Mouse (Mus musculus): ENCODE measurements at regions not wholly inside any gene's neighbourhood (a gene's known extent, or its start where the extent isn't known, plus 50 kb on each side); places are given as distances from the start of the nearest gene placed in this dataset.

DNA sequence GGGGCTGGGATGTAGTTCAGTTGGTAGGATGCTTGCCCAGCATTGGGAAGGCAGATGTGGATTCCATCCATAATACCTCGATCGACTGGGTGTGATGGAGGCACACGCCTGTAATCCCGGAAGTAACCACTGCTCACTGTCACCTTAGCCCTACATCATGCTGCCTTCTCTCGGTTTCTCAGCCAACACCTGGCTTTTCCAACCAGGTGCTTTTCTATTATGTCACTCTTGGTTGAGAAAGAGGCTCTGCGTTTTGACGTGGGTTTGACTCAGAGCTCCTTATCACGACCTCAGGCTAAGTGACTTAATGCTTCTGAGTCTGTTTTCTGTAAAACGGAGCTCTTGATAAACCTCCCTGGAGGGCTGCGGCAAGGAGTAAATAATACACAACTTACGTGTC lies 126.2 kb upstream of the Adgrl2 start:
- H3K4me1 ChIP-seq = peaks cover 17% of the 10 kb centered on the region
- H3K27me3 ChIP-seq (ENCODE audit: low read depth, poor library complexity, severe bottlenecking) = no peaks in the 10 kb centered on the region
- H3K4me3 ChIP-seq = no peak overlapping the region
- no peak for DNase-seq (ENCODE audit: low spot score)
- H3K36me3 ChIP-seq = no peaks in the 10 kb centered on the region
- no peaks in the 10 kb centered on the region for H3K9me3 ChIP-seq (replicated peaks)
- WGBS = 89% methylated on average over 11 of the region's 11 CpGs
- no peak overlapping the region for H3K27ac ChIP-seq (replicated peaks)

DNA sequence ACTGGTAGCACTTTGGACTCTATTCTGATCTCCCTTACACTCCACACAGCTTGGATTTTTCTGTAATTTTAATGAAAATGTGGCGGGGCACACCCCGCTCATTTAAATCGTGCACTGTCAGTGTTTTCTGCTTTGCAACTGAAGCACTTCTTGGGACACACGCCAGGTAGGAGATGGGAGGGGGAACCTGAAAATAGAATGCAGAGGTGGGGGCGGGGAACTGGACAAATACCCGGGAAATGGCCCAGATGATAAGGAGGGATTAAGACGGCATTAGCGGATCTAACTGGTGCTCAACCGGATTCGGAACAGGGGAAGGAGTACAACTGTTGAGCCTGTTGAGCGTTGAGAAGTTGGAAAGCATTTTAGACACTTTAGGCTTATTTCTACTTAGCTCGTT lies 125.5 kb upstream of the Adgrl2 start:
- H3K27ac ChIP-seq (replicated peaks) = no peak overlapping the region
- H3K9me3 ChIP-seq (replicated peaks) = no peaks in the 10 kb centered on the region
- DNase-seq (ENCODE audit: low spot score) = no peak
- no peaks in the 10 kb centered on the region for H3K27me3 ChIP-seq (ENCODE audit: low read depth, poor library complexity, severe bottlenecking)
- WGBS = 80% methylated on average over 12 of the region's 12 CpGs
- peaks cover 24% of the 10 kb centered on the region for H3K4me1 ChIP-seq
- no peaks in the 10 kb centered on the region for H3K36me3 ChIP-seq
- no peak overlapping the region for H3K4me3 ChIP-seq

DNA sequence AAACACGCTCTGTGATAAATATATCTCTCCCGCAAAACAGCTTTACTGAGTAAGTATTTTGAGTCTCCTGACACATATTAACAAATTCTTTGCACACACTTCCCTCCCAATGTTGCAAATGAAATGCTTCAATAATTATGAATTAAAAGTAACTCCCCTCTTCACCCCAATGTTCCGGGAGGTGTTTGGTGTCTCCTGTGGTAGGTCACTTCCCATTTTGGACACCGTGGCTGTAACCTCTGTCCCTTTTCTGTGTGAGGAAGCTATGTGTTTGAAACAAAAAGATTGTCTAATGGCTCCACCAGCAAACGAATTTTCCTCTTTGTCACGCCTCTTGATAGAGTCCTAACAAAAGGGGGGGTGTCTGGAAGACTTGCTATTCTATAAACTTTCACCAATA lies 122.5 kb upstream of the Adgrl2 start:
- no peak for DNase-seq (ENCODE audit: low spot score)
- Histone ChIP-seq H3K27me3 (ENCODE audit: low read depth, poor library complexity, severe bottlenecking) (no peaks in the 10 kb centered on the region), H3K9me3 (replicated peaks) (no peaks in the 10 kb centered on the region), H3K4me3 (no peak overlapping the region), H3K36me3 (no peaks in the 10 kb centered on the region), H3K27ac (replicated peaks) (no peak overlapping the region), H3K4me1 (peaks cover 30% of the 10 kb centered on the region)
- 87% methylated on average over 6 of the region's 6 CpGs for WGBS

DNA sequence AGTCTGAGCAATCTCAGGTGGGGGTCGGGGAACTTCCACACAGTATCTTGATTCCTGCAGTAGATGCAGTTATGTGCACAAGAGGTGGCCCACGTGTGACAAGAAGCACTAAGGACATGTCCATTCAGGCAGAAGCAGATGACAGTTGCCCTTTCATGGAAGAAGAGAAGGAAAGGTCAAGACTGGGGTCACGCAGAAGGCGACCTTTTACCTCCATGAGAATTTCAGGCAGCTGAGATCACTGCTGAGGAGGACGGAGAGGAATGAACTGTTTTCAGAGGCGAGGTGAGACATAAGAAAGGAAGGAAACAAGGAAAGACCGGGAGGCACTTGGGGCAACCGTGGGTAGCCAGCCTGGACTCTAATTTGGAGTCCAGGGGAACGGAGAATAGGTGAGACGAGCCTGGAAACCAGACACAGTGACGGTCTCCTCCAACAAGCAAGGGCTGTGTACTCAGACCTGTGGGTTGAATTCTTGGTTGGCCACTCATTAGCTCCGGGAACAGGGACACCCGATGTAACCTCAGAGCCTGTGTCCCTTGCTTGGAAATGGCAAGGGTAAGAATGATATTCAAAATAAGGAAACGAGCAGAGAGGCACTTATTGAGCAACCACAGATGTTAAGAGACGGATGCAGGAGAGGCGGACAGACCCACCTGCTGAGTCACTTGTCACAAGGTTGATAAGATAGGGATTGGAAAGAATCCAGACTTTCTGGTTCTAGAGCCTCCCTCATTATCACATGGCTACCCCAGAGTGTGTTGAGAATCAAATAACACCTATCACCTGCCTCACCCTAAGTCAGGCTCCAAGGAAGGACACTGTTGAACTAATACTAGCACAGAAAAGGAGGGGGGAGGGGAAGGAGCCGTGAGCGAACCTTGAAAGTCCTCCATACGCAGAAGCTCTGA lies 121.4 kb upstream of the Adgrl2 start:
- 59% methylated on average over 19 of the region's 19 CpGs for WGBS

DNA sequence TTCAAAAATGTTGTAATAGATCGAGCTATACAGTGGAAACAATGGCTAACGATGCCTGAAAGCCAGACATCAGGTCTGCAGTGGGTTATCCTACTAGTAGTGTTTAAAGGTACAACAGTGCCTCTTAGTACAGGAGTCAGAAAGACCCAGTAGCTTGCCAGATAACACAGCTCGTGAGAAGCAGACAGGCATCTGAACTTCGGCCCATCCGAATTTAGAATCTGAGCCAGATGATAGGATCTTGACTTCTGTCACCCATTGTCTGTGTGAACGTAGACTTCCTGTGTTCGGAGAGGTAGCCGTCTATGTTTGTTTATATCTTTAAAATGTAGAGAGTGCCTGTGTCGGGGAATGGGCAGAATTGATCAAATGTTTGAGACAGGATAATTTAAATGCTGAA lies 120.5 kb upstream of the Adgrl2 start:
- no peaks in the 10 kb centered on the region for H3K9me3 ChIP-seq (replicated peaks)
- WGBS = 73% methylated on average over 9 of the region's 9 CpGs
- no peak overlapping the region for H3K4me3 ChIP-seq
- no peaks in the 10 kb centered on the region for H3K27me3 ChIP-seq (ENCODE audit: low read depth, poor library complexity, severe bottlenecking)
- no peak for DNase-seq (ENCODE audit: low spot score)
- no peaks in the 10 kb centered on the region for H3K36me3 ChIP-seq
- H3K27ac ChIP-seq (replicated peaks) = no peak overlapping the region
- H3K4me1 ChIP-seq = peaks cover 18% of the 10 kb centered on the region

More for the DNA sequence above, 121.4 kb upstream of the Adgrl2 start:
- Histone ChIP-seq H3K4me3 (no peak overlapping the region), H3K9me3 (replicated peaks) (no peaks in the 10 kb centered on the region), H3K27me3 (ENCODE audit: low read depth, poor library complexity, severe bottlenecking) (no peaks in the 10 kb centered on the region), H3K4me1 (peaks cover 22% of the 10 kb centered on the region), H3K27ac (replicated peaks) (no peak overlapping the region), H3K36me3 (no peaks in the 10 kb centered on the region)
- no peak for DNase-seq (ENCODE audit: low spot score)

DNA sequence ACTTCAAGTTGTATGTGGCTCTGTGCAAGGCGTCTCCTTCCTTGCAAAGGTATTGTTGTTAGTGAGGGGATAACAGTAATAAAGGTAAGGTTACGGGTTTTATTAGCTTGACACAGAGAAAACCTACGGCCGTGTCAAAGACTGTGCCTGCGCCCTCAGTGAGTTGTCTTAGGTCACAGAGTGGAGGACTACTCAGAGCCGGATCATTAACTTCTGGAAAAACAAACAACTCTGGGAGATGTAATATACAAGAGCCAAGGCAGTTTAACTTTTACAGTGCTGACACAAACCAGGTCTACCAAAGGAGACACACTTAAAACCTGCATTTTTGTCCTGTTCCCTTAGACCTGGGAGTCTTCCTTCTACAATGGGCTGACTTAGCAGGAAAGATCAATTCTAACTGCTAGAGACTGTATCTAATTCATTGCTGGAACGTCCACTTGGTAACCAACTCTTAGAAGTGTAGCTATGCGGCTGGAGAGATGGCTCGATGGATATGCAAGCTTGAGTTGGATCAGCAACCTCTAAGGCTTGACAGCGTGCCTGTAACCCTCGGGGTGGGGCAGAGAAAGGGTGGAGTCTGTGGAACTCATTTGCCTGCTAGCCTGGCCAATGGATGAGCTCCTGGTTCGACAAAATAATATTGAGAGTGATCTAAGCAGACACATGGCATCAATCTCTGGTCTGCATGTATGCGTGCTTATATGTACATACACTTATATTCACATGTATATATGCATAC lies 115.5 kb upstream of the Adgrl2 start:
- no peak overlapping the region for H3K27ac ChIP-seq (replicated peaks)
- peaks cover 5% of the 10 kb centered on the region for H3K4me1 ChIP-seq
- no peaks in the 10 kb centered on the region for H3K9me3 ChIP-seq (replicated peaks)
- no peaks in the 10 kb centered on the region for H3K36me3 ChIP-seq
- H3K27me3 ChIP-seq (ENCODE audit: low read depth, poor library complexity, severe bottlenecking) = no peaks in the 10 kb centered on the region
- H3K4me3 ChIP-seq = no peak overlapping the region
- WGBS = 89% methylated on average over 13 of the region's 13 CpGs
- no peak for DNase-seq (ENCODE audit: low spot score)

DNA sequence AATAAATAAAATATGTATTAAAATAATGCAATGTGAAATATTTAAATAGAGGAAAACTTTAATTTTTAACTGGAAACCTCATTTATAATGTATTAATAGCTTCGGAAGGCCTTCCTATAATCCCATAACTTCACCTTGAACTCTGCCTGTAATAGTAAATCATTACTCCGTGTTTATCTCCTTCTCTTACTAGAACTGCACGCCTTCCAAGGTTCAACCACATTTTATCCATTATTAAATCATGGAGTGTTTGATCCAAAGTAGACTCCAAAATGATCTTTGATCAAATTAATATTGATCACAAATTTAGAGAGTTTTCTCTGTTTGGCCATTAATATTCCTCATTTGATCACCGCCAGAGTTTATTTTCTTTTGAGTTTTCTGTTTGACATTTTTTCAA lies 114.8 kb upstream of the Adgrl2 start:
- Histone ChIP-seq H3K36me3 (no peaks in the 10 kb centered on the region), H3K27ac (replicated peaks) (no peak overlapping the region), H3K4me3 (no peak overlapping the region), H3K27me3 (ENCODE audit: low read depth, poor library complexity, severe bottlenecking) (no peaks in the 10 kb centered on the region), H3K9me3 (replicated peaks) (no peaks in the 10 kb centered on the region), H3K4me1 (no peaks in the 10 kb centered on the region)
- 93% methylated on average over 4 of the region's 4 CpGs for WGBS
- no peak for DNase-seq (ENCODE audit: low spot score)

DNA sequence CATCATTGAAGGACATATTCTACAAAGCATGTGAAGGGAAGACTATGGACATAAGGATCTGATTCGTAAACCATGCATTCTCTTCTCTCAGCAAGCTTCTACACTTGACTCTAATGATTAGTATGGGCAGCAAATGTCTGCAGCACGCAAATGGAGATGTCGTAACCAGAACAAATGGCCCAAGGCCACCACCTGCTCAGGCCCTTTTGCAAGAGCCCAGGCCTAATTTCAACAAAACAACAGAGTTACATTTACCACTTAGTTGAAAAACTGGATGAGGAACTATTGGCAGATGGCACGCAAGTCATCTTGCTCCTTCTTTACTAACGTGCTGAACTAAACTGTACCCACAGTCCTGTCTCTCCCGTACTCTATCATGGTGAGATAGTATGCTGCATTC lies 113.7 kb upstream of the Adgrl2 start:
- no peaks in the 10 kb centered on the region for H3K36me3 ChIP-seq
- H3K4me1 ChIP-seq = no peaks in the 10 kb centered on the region
- WGBS = 94% methylated on average over 6 of the region's 6 CpGs
- H3K27ac ChIP-seq (replicated peaks) = no peak overlapping the region
- no peaks in the 10 kb centered on the region for H3K9me3 ChIP-seq (replicated peaks)
- no peaks in the 10 kb centered on the region for H3K27me3 ChIP-seq (ENCODE audit: low read depth, poor library complexity, severe bottlenecking)
- H3K4me3 ChIP-seq = no peak overlapping the region
- no peak for DNase-seq (ENCODE audit: low spot score)

DNA sequence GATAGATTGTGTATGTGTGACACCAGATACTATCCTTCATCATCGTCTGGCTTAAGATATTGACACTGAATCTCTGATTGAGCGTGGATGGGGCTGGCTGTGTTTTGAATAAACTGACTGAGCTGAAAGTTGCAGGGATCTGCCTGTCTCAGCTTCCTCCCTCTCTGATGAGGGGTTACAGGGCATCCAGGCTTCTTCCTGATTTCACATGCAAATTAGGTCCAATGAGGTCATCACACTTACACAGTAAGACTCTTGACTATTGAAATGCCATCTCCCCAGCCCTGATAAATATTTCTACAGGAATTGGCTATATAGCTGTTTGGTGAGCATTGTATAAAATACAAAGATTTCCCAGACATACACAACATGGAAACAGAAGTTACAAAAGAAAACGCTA lies 113.1 kb upstream of the Adgrl2 start:
- no peaks in the 10 kb centered on the region for H3K9me3 ChIP-seq (replicated peaks)
- no peaks in the 10 kb centered on the region for H3K27me3 ChIP-seq (ENCODE audit: low read depth, poor library complexity, severe bottlenecking)
- DNase-seq (ENCODE audit: low spot score) = no peak
- WGBS = 95% methylated on average over 3 of the region's 3 CpGs
- H3K4me1 ChIP-seq = no peaks in the 10 kb centered on the region
- H3K4me3 ChIP-seq = no peak overlapping the region
- no peak overlapping the region for H3K27ac ChIP-seq (replicated peaks)
- H3K36me3 ChIP-seq = no peaks in the 10 kb centered on the region

DNA sequence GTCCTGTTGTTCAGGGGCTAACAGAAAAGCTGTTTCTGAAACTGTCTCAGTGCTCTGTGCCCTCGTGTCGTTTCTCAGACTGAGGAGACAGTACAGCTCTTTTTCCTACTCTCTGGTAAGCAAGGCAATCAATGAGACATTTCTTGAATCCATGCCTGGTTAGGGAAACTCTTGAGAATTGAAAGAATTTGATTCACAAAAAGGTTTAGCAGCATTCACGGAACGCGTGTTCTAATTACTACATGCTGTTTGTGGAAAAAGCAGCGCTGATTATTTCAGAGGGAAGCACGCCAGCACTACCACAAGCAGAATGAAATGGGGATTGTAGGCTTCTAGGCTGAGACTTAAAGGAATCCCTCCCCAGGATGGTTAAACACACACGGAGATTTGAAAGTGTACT lies 112.5 kb upstream of the Adgrl2 start:
- Histone ChIP-seq H3K9me3 (replicated peaks) (no peaks in the 10 kb centered on the region), H3K27ac (replicated peaks) (no peak overlapping the region), H3K36me3 (no peaks in the 10 kb centered on the region), H3K4me1 (no peaks in the 10 kb centered on the region), H3K4me3 (no peak overlapping the region), H3K27me3 (ENCODE audit: low read depth, poor library complexity, severe bottlenecking) (no peaks in the 10 kb centered on the region)
- 88% methylated on average over 8 of the region's 8 CpGs for WGBS
- DNase-seq (ENCODE audit: low spot score) = no peak

DNA sequence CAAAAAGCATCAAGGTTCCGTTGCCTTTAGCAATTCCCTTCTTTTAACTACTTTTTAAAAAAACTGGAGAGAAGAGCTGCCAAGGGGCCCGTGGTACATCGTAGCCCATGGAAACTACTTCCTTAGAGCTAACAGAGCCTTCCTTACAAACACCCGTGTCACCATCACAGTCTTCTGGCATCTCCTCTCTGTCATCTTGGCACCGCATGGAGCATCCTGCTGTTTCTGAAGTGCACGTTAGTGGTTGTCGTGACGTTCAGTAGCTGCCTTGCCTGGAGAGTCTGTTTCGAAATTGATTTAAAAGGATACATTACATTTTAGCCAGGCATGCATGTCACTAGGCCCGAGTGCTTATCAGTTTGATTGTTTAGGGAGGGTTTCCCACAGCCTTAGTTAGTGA lies 111.4 kb upstream of the Adgrl2 start:
- no peak overlapping the region for H3K27ac ChIP-seq (replicated peaks)
- H3K36me3 ChIP-seq = no peaks in the 10 kb centered on the region
- no peak for DNase-seq (ENCODE audit: low spot score)
- H3K4me1 ChIP-seq = no peaks in the 10 kb centered on the region
- no peaks in the 10 kb centered on the region for H3K27me3 ChIP-seq (ENCODE audit: low read depth, poor library complexity, severe bottlenecking)
- H3K4me3 ChIP-seq = no peak overlapping the region
- H3K9me3 ChIP-seq (replicated peaks) = no peaks in the 10 kb centered on the region
- 90% methylated on average over 10 of the region's 10 CpGs for WGBS

DNA sequence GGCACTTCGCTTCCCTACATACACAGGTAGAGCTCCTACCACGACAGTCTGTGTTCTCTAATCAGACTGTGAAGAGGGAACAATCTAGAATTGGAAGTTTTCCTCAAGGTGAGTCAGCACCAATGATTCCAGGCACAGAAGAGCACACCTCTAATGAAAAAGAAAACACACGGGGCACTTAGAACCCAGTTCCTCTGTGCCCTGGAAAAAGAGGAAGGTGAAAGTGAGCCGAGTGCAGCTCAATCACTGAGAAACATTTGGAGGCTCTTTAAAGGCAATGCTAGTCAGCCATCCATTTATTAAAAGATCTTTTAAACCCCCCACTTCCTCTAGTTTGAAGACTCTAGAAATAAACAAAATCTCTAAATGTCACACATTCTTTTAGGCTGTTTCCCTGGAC lies 108.4 kb upstream of the Adgrl2 start:
- Histone ChIP-seq H3K36me3 (no peaks in the 10 kb centered on the region), H3K9me3 (replicated peaks) (no peaks in the 10 kb centered on the region), H3K27ac (replicated peaks) (no peak overlapping the region), H3K4me3 (no peak overlapping the region), H3K27me3 (ENCODE audit: low read depth, poor library complexity, severe bottlenecking) (no peaks in the 10 kb centered on the region), H3K4me1 (no peaks in the 10 kb centered on the region)
- 86% methylated on average over 4 of the region's 4 CpGs for WGBS
- DNase-seq (ENCODE audit: low spot score) = no peak

DNA sequence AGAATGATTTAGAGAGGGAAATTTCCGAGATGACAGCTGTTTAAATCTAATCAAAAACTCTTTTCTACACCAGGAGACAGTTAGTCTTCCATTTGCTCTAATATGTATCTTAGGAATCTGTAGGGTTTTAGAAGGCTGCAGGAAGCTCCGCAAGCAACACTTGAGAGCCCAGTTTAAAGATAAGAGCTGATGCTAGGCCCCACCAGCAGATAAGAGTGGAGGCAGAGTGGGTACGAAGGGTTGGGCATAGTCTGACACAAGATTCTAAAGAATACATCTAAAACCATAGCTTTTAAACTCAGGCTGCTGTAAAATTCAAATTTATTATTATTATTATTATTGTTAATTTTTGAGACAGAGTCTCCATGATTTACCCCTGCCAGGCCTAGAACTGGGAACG lies 106.7 kb upstream of the Adgrl2 start:
- WGBS = 91% methylated on average over 4 of the region's 4 CpGs
- no peak for DNase-seq (ENCODE audit: low spot score)
- Histone ChIP-seq H3K4me3 (no peak overlapping the region), H3K4me1 (peaks cover 17% of the 10 kb centered on the region), H3K27ac (replicated peaks) (no peak overlapping the region), H3K9me3 (replicated peaks) (no peaks in the 10 kb centered on the region), H3K36me3 (no peaks in the 10 kb centered on the region), H3K27me3 (ENCODE audit: low read depth, poor library complexity, severe bottlenecking) (peaks cover 2% of the 10 kb centered on the region; the same call in 1 of the 2 replicates)
